Mouse (Mus musculus) embryo, embryonic 10.5 days (tissue): ENCODE measurements around the gene Mpzl3.

Source experiments
- DNase-seq: peaks from one replicate; pipeline ENCODE4 v3.0.0-alpha.2; 2015; ENCODE audit warnings: low spot score

The Mpzl3 gene

DNA sequence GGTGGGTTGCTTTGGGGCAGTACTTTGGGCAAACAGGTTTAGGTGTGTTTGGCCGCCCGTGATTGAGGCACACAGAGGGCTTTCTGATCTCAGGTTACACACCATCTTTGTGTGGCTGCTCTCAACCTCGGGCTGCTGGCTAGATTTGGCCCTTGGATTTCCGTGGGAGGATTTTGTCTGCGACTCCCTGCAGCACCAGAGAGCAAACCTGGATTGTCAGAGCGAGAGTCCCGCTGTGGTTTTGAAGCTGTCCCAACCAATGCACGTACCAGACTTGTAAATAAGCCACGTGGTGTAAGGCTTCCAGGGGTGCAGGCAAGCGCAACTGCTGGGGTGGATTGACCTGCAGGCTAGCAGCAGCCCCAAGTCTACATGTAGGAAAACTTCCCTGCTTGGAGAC is 12.0 kb upstream of the Mpzl3 start:
- peak; percentile 35 for DNase-seq

DNA sequence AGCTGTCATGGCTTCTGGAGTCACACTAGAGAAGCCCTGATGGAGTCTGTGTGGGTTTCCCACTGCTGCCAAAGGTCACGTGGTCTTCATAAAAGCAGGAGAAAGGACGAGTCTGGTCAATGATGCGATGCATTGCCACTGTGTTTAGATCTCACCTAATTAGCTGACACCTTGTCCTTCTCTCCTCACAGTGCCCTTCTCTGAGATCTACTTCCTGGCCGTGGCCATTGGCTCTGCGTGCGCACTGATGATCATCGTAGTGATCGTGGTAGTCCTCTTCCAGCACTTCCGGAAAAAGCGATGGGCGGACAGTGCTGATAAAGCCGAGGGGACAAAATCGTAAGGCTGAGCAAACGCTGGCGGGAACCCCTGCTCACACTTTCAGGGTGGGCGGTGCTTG is 8.0 kb upstream of the Mpzl3 start:
- no peak for DNase-seq

DNA sequence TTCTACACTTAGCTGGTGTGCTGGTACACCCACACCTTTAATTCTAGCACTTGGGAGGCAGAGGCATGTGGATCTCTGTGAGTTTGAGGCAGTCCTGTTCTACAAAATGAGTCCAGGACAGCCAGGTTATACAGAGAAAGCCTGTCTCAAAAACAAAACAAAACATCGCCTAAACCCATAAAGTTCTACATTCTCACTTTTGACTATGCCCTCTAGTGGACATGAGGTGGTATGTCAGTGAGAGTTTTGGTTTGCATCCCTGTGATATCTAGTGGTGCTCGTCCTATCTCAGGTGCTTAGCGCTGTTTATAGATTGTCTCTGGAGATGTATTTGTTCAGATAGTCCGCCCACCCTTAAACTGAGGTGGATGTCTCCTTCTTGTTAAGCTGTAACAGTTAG is 6.5 kb upstream of the Mpzl3 start:
- peak; percentile 77 for DNase-seq

DNA sequence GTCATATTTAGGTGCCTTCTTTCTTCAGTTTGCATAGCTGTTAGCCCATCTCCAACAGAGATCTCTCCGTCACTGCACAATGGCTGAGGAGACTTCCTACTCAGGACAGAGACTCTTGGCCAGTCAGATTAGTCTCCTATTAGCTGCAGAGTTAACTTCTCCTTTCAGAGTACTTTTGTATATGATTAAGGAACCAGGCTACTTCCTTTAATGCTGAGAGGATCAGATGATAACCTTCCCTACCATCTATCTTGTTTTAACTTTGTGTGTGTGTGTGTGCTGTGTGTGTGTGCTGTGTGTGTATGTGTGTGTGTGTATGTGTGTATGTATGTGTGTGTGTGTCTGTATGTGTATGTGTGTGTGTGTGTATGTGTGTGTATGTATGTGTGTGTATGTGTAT is 5.3 kb upstream of the Mpzl3 start:
- DNase-seq: no peak

DNA sequence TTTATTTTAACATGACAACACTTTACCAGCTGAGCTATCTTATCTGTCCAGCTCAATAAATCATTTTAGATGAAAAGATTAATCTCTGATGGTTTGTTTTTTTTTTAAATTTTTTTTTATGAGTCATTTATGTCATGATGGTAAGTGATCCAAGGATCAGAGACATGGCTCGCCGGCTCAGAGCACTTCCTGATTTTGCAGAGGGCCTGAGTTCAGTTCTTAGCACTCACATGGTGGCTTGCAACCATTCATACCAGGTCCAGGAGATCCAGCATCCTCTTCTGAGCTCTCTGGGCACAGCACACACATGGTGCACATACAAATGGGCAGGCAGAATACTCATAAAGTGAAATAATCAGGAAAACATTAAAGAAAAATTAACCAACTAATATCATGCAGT is 4.7 kb upstream of the Mpzl3 start:
- DNase-seq: no peak

DNA sequence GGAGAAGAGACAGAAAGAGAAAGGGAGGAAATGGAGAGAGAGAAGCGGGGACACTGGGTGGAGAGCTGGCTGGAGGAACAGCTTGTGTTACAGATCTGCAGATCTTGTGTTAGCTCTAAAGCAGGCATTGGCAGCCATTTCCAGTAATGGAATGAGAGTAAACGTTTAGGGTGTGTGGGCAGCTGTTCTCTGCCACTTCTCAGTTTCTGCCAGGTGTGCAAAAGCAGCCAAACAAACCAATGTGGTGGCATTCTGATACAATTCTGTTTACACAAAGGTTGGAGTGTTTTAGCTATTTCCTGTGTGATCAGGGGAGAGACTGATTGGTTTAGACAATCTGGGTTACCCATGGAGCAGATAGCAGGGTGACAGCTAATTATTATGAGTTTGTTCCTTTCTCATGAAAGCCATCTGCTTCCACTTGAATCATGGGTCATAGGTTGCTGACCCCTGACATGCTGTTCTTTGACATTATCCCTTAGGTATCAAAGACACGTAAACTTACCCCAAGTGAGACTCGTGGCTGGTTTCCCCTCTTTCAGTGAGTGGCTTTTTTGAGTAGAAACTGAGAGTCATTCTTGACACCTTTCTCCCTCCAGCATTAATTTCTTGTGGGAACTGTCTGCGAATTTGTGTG is 3.4 kb downstream of the Mpzl3 start:
- peak; percentile 63 for DNase-seq

DNA sequence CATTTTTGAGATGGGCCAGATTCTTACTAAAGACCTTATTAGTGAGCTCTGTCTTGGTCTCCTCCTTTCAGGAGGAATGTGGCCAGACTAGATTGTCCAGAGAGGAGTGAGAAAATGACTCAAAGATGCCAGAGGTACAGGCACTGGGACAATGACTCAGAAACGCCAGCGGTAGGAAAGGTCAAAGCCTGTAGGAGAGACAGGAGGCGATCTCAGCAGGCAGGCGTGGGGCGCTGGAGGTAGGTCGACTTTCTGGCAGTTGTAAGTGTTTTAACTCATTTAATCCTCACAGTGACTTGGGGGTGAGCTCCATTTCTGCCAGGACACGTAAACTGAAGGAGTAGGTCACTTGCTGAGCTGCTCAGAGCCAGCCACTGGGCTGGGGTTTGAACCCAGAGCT is 5.2 kb downstream of the Mpzl3 start:
- no peak for DNase-seq

DNA sequence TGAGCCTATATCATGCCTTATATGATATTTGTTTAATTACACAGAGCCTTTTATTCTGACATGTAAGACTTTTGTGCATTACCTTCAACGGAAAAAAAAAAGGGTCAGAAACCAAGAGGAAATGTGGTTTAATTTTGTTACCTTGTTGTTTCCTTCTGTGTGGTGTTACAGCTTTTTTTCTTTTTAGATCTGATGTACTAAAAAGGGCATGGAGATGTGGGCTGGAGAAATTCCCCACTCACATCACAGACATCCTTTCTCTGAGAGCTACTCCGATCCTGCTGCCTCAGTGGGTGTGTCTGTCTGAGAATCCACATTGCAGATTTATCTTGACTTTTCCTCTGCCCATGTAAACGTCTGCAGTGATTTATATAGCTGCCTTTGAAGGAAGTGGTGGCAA is 7.7 kb downstream of the Mpzl3 start:
- DNase-seq: no peak

DNA sequence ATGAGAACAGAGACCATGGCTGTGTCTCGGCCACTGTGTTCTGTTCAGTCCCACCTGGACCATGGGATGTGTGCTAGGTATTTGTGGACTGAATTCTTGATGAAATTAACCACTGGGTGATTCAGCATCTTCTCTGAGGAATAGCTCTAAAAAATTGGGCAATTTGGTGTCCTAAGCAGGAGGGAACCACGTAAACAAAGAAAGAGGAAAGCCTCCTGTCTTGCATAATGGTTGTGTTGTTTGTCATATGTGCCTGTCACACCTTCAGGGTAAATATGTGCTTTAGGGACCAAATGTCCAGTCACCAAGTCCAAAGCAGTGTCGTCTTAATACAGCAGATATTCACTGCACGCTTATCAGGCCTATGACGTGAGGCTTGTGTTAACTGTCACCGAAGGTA is 9.4 kb downstream of the Mpzl3 start:
- DNase-seq: no peak

DNA sequence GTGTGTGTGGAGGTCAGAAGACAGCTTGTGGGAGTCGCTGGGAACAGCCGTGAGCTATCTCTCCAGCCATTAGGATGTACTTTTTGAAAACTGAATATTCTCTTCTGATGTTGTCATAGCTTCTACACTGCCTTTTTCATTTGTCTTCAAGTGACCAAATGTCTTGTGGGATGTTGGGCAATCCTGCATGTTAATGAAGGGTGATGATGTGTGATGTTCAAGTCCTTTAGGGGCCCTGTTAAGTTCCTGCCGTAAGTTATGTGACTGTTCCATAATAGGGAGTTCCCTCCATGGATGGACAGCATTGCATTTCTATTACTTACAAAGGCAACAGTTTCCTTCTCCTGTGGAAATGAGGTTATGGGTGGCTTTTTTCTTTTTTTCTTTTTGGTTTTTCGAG is 11.7 kb downstream of the Mpzl3 start:
- DNase-seq: no peak

DNA sequence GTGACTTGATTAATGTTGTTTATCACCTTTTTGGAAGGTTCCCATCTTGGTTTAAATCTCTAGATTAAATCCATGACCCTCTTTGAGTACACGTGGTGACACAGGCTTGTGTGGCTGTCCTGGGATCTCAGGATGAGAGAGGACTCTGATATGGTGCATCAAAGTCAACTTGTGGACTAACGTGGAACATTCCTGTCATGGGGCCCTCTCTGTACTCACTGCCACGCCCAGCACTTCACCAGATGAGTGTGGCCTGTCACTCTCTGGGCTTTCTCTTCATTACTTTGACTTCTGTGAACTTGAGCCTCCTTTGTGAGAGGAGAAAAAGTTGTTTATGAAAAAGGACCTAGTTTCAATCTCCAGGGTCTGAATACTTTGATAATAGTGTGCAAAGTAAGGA is 16.8 kb downstream of the Mpzl3 start:
- no peak for DNase-seq

DNA sequence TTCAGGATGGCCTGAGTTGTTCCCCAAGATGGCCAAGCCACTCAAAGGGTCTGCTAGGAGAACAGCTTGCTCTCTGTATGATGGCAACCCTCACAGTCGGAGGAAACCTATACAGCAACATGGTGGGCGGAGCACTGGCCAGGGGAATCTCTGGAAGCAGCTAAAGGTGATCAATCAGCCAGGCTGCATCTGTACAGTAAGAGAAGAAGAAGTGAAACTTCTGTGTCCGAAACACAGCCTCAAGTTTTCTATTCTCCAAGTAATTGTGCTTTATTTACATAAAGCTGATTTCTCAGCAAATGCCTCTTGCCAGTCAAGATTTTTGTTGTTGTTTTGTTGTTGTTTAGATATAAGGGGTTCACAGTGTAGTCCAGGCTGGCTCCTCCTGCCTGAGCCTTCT is 22.9 kb downstream of the Mpzl3 start:
- no peak for DNase-seq

DNA sequence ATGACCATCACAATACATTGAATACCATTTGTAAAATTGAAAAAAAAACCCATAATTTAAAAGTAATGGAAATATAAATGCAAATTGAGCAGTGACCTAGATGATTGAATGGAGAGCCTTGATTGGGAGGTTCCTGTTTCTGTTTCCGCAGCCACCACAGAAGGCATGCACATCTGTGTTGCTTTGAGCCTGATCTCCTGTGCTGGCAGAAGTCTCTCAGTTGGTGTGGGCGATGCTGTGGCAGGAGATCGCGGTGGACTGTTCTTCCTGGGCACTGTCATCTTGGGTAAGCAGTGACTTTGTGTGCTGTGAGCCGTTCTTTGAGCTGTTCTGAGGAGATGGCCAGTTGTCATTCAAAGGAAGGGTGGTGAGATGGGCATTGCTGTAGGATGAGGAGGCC is 24.0 kb downstream of the Mpzl3 start, which contains the start of gene Jaml:
Jaml (plus strand) TSS at position 173 of the 400 bp plus-strand sequence.
- no peak for DNase-seq

DNA sequence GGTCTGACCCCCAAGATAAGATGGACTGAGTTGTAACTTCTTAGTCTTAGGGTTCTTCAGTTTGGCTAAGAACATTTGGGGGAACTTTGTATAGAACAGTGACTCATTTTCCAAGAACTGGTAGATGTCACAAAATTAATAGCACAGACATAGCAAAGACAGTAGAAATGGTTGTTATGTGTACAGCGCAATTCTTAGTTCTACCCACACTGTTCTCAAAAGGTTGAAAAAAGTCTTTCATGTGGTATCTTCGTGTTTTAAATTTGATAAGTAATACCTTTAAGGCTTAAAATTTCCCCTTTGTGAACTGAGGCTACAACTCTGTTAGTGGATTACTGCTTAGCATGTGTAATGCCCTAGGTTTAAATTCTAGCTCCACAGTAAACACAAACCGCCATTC is 28.1 kb downstream of the Mpzl3 start:
- no peak for DNase-seq

DNA sequence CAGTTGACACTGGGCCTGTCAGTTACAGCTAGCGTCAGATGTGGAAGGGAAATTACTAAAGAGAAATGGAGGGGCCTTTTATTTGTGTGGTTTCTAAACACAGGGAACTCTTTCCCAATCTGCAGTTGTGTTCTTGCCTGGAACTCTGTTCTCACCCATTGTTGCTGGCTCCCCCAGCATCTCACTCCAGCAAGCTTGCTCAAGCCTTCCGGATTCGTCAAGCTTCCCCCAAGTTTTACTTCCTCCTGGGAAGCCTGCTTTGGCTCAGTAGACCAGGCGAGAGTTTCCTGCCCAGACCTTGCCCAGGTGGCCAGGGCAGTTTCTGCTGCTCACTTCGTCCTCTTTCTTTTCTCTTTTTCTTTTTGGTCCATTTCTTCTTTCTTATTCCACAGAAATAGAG is 29.6 kb downstream of the Mpzl3 start:
- DNase-seq: no peak

DNA sequence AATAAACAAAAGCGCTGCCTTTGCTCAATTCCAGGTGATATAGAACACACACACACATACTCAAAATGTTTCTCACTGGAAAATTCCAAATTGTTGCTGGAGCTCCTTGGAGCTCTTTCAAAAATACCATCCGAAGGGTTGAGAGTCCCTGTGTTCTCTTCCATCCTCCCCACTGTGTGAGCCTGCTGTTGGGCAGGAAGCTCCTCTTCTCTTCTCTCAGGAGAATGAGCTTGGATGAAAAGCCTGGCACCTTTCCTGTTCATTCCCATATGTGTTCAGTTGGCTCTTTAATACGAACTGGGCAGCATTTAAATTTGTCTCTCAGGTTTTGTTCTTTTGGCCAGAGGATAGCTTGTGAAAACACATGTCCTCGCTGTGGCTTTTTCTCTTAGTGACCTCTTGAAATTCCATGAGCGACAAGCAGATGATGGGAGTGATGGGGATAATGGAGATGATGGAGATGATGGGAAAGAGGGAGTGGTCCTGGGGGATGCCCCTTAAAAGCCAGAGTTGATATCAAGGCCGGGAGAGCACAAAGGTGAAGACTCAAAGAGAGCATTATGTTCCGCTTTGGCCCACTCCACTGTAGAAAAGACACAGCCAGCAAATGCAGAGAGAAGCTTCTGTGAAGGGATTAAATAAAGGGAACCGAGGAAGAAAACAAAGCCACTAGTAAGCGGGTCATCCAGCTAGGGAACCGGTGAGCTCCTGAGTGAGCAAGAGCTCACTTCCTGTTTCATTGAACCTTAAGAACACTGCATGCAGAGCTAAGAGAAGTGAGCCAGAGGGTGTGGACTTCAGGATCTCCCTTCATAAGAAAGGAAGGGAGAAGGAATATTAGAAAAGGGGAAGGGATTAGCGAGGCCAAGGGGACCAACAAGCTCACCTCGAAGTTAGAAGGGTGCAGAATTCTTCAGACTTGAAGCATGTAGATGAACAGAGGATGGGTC is 31.0 kb downstream of the Mpzl3 start:
- no peak for DNase-seq

DNA sequence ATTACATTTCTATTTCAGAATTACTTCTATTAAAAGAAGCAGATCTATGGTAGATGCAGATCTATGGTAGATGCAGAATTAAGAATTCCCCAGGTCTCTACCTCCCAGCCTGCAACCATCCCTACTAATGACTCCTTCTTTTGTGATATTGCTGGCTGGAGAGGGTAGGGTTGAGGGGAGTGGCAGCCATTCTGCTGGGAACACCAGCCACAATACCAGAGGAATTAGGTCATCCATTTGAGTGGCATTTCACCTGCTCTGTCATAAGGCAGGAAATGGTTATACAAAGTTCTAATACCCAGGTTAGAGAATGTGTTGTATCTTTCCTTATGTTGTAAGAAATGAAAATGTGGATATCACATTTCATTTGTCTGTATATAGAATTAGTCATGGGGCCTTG is 33.1 kb downstream of the Mpzl3 start:
- DNase-seq: no peak

DNA sequence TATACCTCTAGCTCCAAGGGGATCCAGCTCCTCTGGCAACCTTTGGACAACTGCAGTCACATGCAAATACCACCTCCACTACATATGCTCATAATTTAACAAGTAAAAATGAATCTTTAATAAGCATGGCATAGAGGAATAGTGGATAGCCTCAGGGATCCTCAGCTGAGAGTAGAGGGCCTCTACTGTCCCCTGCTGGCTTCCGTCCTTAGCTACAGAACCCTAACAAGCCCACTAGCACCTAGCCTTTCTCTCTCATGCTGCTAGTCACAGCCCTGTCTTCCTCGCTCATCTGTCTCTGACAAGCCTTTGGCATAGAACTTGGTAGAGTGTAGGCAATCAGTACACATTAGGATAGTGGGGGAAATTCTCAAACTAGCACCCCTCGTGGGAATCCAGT is 35.8 kb downstream of the Mpzl3 start:
- no peak for DNase-seq

DNA sequence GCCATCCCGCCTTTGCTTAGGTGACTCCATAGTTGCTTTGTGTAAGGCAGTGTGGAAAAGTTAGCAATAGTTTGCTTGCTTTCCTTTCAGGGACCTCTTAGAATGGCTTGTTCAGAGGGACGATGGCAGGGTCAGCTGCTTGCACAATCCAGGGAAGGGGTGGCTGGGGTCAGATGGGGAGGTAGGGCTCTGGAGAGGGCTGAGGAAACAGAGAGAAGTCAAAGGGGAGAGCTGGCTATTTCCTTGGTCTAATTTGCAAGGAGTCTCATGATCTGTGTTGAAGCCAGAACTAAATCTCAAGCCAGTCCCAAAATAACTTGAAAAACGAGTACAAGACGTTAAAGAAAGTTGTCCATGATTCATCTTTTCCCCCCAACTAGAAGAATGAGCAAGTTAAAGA is 37.7 kb downstream of the Mpzl3 start:
- DNase-seq: no peak

DNA sequence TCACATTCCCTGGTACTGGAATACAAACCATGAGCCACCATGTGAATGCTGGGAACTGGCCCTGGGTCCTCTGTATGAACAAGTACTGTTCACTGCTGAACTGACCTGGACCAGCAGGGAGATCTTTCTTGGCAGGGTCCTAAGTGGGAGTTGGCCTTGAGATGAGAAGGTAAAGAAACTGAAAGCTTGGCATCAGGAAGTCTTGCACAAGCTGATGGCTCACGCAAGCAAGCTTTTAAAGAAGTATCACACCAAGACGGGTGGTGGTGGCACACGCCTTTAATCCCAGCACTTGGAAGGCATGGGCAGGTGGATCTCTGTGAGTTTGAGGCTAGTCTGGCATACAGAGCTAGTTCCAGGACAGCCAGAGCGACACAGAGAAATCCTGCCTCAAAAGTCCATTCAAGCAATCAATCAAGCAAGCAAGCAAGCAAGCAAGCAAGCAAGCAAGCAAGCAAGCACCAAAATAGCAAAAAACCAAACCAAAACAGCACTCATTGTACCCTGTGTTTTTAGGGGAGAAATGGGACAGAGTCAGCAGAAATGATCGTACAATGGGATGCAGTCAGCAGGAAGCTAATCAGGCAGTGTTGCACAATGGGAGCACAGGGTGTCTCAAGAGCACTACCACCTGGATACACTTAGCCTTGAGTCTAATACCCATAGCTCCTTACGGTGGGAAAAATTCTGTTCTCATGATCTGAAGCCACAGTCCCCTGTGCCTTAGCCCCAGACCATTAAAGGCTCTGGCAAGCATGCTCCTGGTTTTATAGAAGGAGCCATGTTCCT is 40.4 kb downstream of the Mpzl3 start:
- no peak for DNase-seq

DNA sequence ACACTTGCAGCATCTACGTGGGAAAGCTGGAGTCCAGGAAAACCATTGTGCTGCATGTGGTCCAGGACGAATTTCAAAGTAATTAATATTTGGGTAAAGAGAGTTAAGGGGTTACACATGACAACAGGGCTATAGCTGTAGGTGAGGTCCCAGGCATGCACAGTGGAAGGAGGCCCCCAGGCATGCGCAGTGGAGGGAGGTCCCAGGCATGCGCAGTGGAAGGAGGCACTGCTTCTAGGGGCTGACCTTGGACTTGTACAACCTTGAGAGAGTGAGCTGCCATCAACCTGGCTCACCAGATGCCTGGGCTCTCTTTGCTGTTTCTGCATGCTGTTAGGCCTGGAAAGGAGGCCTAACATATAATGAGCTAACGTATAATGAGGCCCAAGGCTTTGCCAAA is 42.9 kb downstream of the Mpzl3 start:
- DNase-seq: no peak

DNA sequence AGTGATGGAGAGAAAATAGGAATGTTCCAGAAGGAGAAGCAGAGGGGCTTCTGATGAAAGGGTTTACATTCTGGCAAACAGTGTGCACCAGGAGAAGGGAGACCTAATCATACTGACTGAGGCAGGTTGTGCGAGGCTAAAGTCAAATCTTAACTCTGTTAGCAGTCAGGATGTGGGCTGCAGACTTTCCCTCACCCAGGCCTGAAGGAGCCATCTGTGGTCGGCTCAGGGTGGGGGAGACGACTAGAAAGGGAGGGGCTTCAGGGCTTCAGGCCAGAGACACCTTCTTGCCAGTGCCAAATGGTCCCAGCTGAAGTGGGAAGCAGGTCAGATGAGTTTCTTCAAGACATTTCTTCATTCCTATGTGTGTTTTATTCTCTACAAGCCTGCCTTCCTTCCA is 43.4 kb downstream of the Mpzl3 start:
- DNase-seq: no peak

DNA sequence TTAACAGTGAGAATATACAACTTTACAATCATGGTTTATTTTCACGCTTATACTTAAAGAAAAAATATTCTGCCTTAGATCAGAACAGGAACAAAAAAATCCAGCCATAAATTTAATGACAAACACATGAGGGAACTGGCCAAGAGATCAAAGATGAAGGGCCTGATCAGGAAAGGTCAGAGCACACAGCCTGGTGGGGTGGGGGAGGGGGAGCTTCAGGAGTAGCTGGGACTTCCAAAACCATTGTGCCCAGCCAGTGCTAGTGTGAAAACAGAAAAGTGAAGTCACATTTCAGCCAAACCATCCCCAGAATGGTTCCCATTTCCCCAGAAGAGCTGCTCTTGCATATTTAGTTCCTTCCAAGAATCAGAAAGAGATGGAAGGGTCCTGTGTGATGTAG is 47.5 kb downstream of the Mpzl3 start:
- DNase-seq: peak; percentile 49
